Mouse (Mus musculus) ES-E14 (cell line): ENCODE data around the gene Snx6.
"Not testable (repeated sequence)": the region's sequence is repeated elsewhere in the genome, so short reads cannot be mapped to it uniquely, and the experiment has no call there.

Experiments used
- MAFK ChIP-seq: IDR thresholded peaks from 2 replicates; pipeline ENCODE4 v1.6.1; 2014; ENCODE audit warnings: mild to moderate bottlenecking, low read depth, low read length, inconsistent platforms; ENCODE audit not compliant: insufficient read depth
- ZC3H11A ChIP-seq: IDR thresholded peaks from 2 replicates; pipeline ENCODE4 v1.6.1; 2012; ENCODE audit warnings: low read depth, mild to moderate bottlenecking, inconsistent platforms, low read length, borderline replicate concordance

- not testable (repeated sequence) for TF ChIP-seq MAFK, ZC3H11A
These were observed 36.4 kb upstream of the Snx6 start for GRCm38 (mm10) chr12:54831927-54832326.
